Mouse (Mus musculus): ENCODE results near the gene Lrrc8a. TPM values are rescaled to one million over a fixed set of nuclear protein-coding genes. Genes with fewer than 3 reads are reported as not detected.

Lrrc8a gene
- polyA plus RNA-seq, 1 experiment from 2014 or later = 62.5 TPM

- no peak overlapping the region for H3K4me2 ChIP-seq
- H3K4me3 ChIP-seq = no peak overlapping the region
- no peaks in the 10 kb centered on the region for H3K27me3 ChIP-seq (replicated peaks)
- ATAC-seq (replicated peaks) = no peak
- no peak overlapping the region for H3K9ac ChIP-seq
- H3K4me1 ChIP-seq = no peaks in the 10 kb centered on the region; the same call in 1 of the 2 replicates
- H3K27ac ChIP-seq = no peak overlapping the region
- peaks cover 41% of the 10 kb centered on the region for H3K36me3 ChIP-seq (replicated peaks)
- H3K9me3 ChIP-seq = no peaks in the 10 kb centered on the region
- 97% methylated on average over 30 of the region's 30 CpGs for WGBS
Measured at GRCm38 (mm10) chr2:30256616-30257350, 19.3 kb downstream of the Lrrc8a start.

- Histone ChIP-seq H3K9me3 (no peaks in the 10 kb centered on the region), H3K27me3 (replicated peaks) (no peaks in the 10 kb centered on the region), H3K4me3 (no peak overlapping the region), H3K4me1 (no peaks in the 10 kb centered on the region; the same call in none of the 2 replicates), H3K9ac (no peak overlapping the region), H3K4me2 (no peak overlapping the region), H3K27ac (no peak overlapping the region), H3K36me3 (replicated peaks) (peaks cover 48% of the 10 kb centered on the region)
- ATAC-seq (replicated peaks) = no peak
- 88% methylated on average over 7 of the region's 7 CpGs for WGBS
Measured at GRCm38 (mm10) chr2:30257699-30258460, 20.4 kb downstream of the Lrrc8a start.

GRCm38 (mm10) chr2:30258600-30258999 lies 21.1 kb downstream of the Lrrc8a start:
- 93% methylated on average over 4 of the region's 4 CpGs for WGBS

GRCm38 (mm10) chr2:30259131-30260064 lies 21.9 kb downstream of the Lrrc8a start:
- Histone ChIP-seq H3K9ac (no peak overlapping the region), H3K27me3 (replicated peaks) (no peaks in the 10 kb centered on the region), H3K36me3 (replicated peaks) (peaks cover 63% of the 10 kb centered on the region), H3K4me1 (peaks cover 5% of the 10 kb centered on the region), H3K9me3 (no peaks in the 10 kb centered on the region), H3K4me3 (no peak overlapping the region), H3K27ac (no peak overlapping the region), H3K4me2 (no peak overlapping the region)
- no peak for ATAC-seq (replicated peaks)
- 89% methylated on average over 15 of the region's 15 CpGs for WGBS

More at GRCm38 (mm10) chr2:30258600-30258999, 21.1 kb downstream of the Lrrc8a start:
- Histone ChIP-seq H3K27ac (no peak overlapping the region), H3K27me3 (replicated peaks) (no peaks in the 10 kb centered on the region), H3K36me3 (replicated peaks) (peaks cover 55% of the 10 kb centered on the region), H3K4me3 (no peak overlapping the region), H3K9me3 (no peaks in the 10 kb centered on the region), H3K4me1 (peaks cover 5% of the 10 kb centered on the region), H3K4me2 (no peak overlapping the region), H3K9ac (no peak overlapping the region)
- ATAC-seq (replicated peaks) = no peak

- H3K4me3 ChIP-seq = no peak overlapping the region
- H3K4me2 ChIP-seq = no peak overlapping the region
- 84% methylated on average over 4 of the region's 4 CpGs for WGBS
- no peaks in the 10 kb centered on the region for H3K27me3 ChIP-seq (replicated peaks)
- peaks cover 17% of the 10 kb centered on the region for H3K4me1 ChIP-seq
- no peak overlapping the region for H3K27ac ChIP-seq
- H3K36me3 ChIP-seq (replicated peaks) = peaks cover 53% of the 10 kb centered on the region
- no peaks in the 10 kb centered on the region for H3K9me3 ChIP-seq
- H3K9ac ChIP-seq = no peak overlapping the region
- no peak for ATAC-seq (replicated peaks)
Measured at GRCm38 (mm10) chr2:30261064-30261736, 23.7 kb downstream of the Lrrc8a start.

- Histone ChIP-seq H3K27ac (peak overlapping the region; percentile 49; the same call in 1 of the 2 replicates), H3K9me3 (no peaks in the 10 kb centered on the region), H3K4me1 (peaks cover 21% of the 10 kb centered on the region), H3K4me3 (no peak overlapping the region), H3K27me3 (replicated peaks) (no peaks in the 10 kb centered on the region), H3K9ac (no peak overlapping the region), H3K4me2 (no peak overlapping the region), H3K36me3 (replicated peaks) (peaks cover 43% of the 10 kb centered on the region)
- WGBS = 90% methylated on average over 18 of the region's 18 CpGs
- ATAC-seq (replicated peaks) = no peak
Measured at GRCm38 (mm10) chr2:30261921-30262839, 24.7 kb downstream of the Lrrc8a start.

- 50% methylated on average over 4 of the region's 4 CpGs for WGBS
- H3K9ac ChIP-seq = no peak overlapping the region
- no peak overlapping the region for H3K4me3 ChIP-seq
- H3K4me1 ChIP-seq = peaks cover 21% of the 10 kb centered on the region
- no peak overlapping the region for H3K4me2 ChIP-seq
- peak; percentile 59; the same call in 1 of the 2 replicates for ATAC-seq (replicated peaks)
- H3K27me3 ChIP-seq (replicated peaks) = no peaks in the 10 kb centered on the region
- peaks cover 35% of the 10 kb centered on the region for H3K36me3 ChIP-seq (replicated peaks)
- no peaks in the 10 kb centered on the region for H3K9me3 ChIP-seq
- H3K27ac ChIP-seq = peak overlapping the region; percentile 45; the same call in 1 of the 2 replicates
Measured at GRCm38 (mm10) chr2:30262840-30263441, 25.4 kb downstream of the Lrrc8a start.

- Histone ChIP-seq H3K4me3 (no peak overlapping the region), H3K4me1 (peaks cover 21% of the 10 kb centered on the region), H3K27ac (no peak overlapping the region), H3K9me3 (no peaks in the 10 kb centered on the region), H3K27me3 (replicated peaks) (no peaks in the 10 kb centered on the region), H3K9ac (no peak overlapping the region), H3K36me3 (replicated peaks) (peaks cover 34% of the 10 kb centered on the region), H3K4me2 (no peak overlapping the region)
- WGBS = 94% methylated on average over 6 of the region's 6 CpGs
- no peak for ATAC-seq (replicated peaks)
Measured at GRCm38 (mm10) chr2:30263811-30264210, 26.3 kb downstream of the Lrrc8a start.

GRCm38 (mm10) chr2:30264671-30265519 lies 27.4 kb downstream of the Lrrc8a start:
- H3K27me3 ChIP-seq (replicated peaks) = no peaks in the 10 kb centered on the region
- no peaks in the 10 kb centered on the region for H3K9me3 ChIP-seq
- WGBS = 76% methylated on average over 7 of the region's 7 CpGs
- no peak overlapping the region for H3K4me2 ChIP-seq
- peaks cover 27% of the 10 kb centered on the region for H3K36me3 ChIP-seq (replicated peaks)
- peak overlapping the region; percentile 66; the same call in 1 of the 2 replicates for H3K27ac ChIP-seq
- H3K4me1 ChIP-seq = peaks cover 21% of the 10 kb centered on the region
- no peak overlapping the region for H3K4me3 ChIP-seq
- no peak for ATAC-seq (replicated peaks)
- H3K9ac ChIP-seq = no peak overlapping the region

- H3K4me2 ChIP-seq = no peak within 1 kb of the TSS
- no peak within 1 kb of the TSS; the same call in 1 of the 2 replicates for H3K9ac ChIP-seq
- peaks cover 27% of the 10 kb centered on the region for H3K36me3 ChIP-seq (replicated peaks)
- no peaks in the 10 kb centered on the region for H3K9me3 ChIP-seq
- WGBS = 29% methylated on average over 5 of the region's 5 CpGs
- H3K4me1 ChIP-seq = peaks cover 21% of the 10 kb centered on the region
- no peak for ATAC-seq (replicated peaks)
- H3K4me3 ChIP-seq = no peak within 1 kb of the TSS
- no peaks in the 10 kb centered on the region for H3K27me3 ChIP-seq (replicated peaks)
- H3K27ac ChIP-seq = peak within 1 kb of the TSS; percentile 66
Measured at GRCm38 (mm10) chr2:30265767-30266253, 28.3 kb downstream of the Lrrc8a start, which contains the start of gene Phyhd1. Gene Phyhd1, plus strand, starts transcription at chr2:30266203.
